Mouse (Mus musculus): ENCODE results near the gene Gm11027. TPM values are rescaled to one million over a fixed set of nuclear protein-coding genes. Genes with fewer than 3 reads are reported as not detected.
A peak's percentile ranks its signal among the peaks of the same experiment; 100 is the strongest.

Gm11027 gene
- total and polyA plus RNA-seq, 3 experiments = not detected

- Histone ChIP-seq H3K9me3 (replicated peaks; ENCODE audit: low read length) (no peaks in the 10 kb centered on the region), H3K4me3 (replicated peaks in 1 of 3; ENCODE audit: low read depth in 2 of 3, low read length in 2 of 3, poor library complexity in 1 of 3) (peak within 1 kb of the TSS; percentile 52 to 71 (median 61)), H3K4me1 (ENCODE audit: control insufficient read depth in 1 of 2, insufficient read depth in 2 of 2) (peaks cover 0 to 6% of the 10 kb centered on the region in 2 experiments; a peak in 2 of 4 replicates), H3K27ac (ENCODE audit: insufficient read depth, low read depth) (no peak within 1 kb of the TSS), H3K4me2 (ENCODE audit: insufficient read depth, low read depth, poor library complexity, severe bottlenecking) (peak within 1 kb of the TSS; percentile 91), H3K36me3 (replicated peaks in 1 of 2; ENCODE audit: control insufficient read depth in 1 of 2, insufficient read depth in 1 of 2, low read length in 1 of 2) (no peaks in the 10 kb centered on the region), H3K27me3 (replicated peaks) (peaks cover 2% of the 10 kb centered on the region), H3K79me2 (replicated peaks; ENCODE audit: control insufficient read depth, extremely low read depth, insufficient read depth, poor library complexity, severe bottlenecking) (no peaks in the 10 kb centered on the region), H3K9ac (ENCODE audit: insufficient read depth, low read depth) (peak within 1 kb of the TSS; percentile 85)
- peak; percentile 77 for DNase-seq (ENCODE audit: extremely low read depth)
- no peak for TF ChIP-seq RAD21 (IDR thresholded peaks at IDR 0.05; ENCODE audit: low read depth, low read length)
- no peak for TF ChIP-seq IRF4 (IDR thresholded peaks at IDR 0.05; ENCODE audit: low read depth, low read length)
- TF ChIP-seq ZMIZ1 (IDR thresholded peaks at IDR 0.05; ENCODE audit: low read depth, low read length) = peak; percentile 55; the same call in 1 of the 2 replicates
- TF ChIP-seq TBP (conservative IDR thresholded peaks at IDR 0.05; ENCODE audit: low read depth, low read length) = 0 out of 2 replicates have a peak, but pooled peaks have one; percentile 67
- TF ChIP-seq CHD2 (IDR thresholded peaks at IDR 0.05; ENCODE audit: low read length) = no peak
- TF ChIP-seq SIN3A (IDR thresholded peaks at IDR 0.05; ENCODE audit: low read length) = peak; percentile 97
- peak; percentile 56; the same call in 1 of the 2 replicates for TF ChIP-seq MAX (IDR thresholded peaks at IDR 0.05; ENCODE audit: low read length)
- no peak for TF ChIP-seq E2F4 (IDR thresholded peaks at IDR 0.05; ENCODE audit: insufficient replicate concordance, low read depth, low read length)
- peak; percentile 62; the same call in 1 of the 2 replicates for TF ChIP-seq MYC (IDR thresholded peaks at IDR 0.05; ENCODE audit: low read depth, low read length)
- peak; percentile 94 for TF ChIP-seq NELFE (IDR thresholded peaks at IDR 0.05; ENCODE audit: low read depth, low read length)
- peak; percentile 9; the same call in 1 of the 2 replicates for TF ChIP-seq ELF1 (IDR thresholded peaks at IDR 0.05; ENCODE audit: low read depth, low read length)
- TF ChIP-seq KAT2A (IDR thresholded peaks at IDR 0.05; ENCODE audit: insufficient replicate concordance, low read length) = 0 out of 2 replicates have a peak, but pooled peaks have one; percentile 12
- peak; percentile 78; the same call in 1 of the 2 replicates for TF ChIP-seq UBTF (IDR thresholded peaks at IDR 0.05; ENCODE audit: low read depth, low read length)
- no peak for TF ChIP-seq PAX5 (IDR thresholded peaks at IDR 0.05; ENCODE audit: low read length)
- TF ChIP-seq ETS1 (conservative IDR thresholded peaks at IDR 0.05; ENCODE audit: low read depth, low read length) = no peak
- peak; percentile 71 for TF ChIP-seq HCFC1 (IDR thresholded peaks at IDR 0.05; ENCODE audit: low read depth, low read length)
- TF ChIP-seq TCF12 (IDR thresholded peaks at IDR 0.05; ENCODE audit: low read depth, low read length) = peak; percentile 58
- TF ChIP-seq NRF1 (IDR thresholded peaks at IDR 0.05; ENCODE audit: low read depth, low read length) = peak; percentile 94
- no peak; the same call in 1 of the 2 replicates for TF ChIP-seq SMC3 (IDR thresholded peaks at IDR 0.05; ENCODE audit: low read depth, low read length)
- peak; percentile 90 for TF ChIP-seq POLR2A (IDR thresholded peaks at IDR 0.05; ENCODE audit: low read depth, low read length)
- TF ChIP-seq RCOR1 (conservative IDR thresholded peaks at IDR 0.05; ENCODE audit: low read depth, low read length) = no peak; the same call in 1 of the 2 replicates
- no peak for TF ChIP-seq JUND (conservative IDR thresholded peaks at IDR 0.05; ENCODE audit: low read depth, low read length)
- no peak for TF ChIP-seq MAZ (IDR thresholded peaks at IDR 0.05; ENCODE audit: low read depth, low read length)
- TF ChIP-seq MAFK (IDR thresholded peaks at IDR 0.05; ENCODE audit: insufficient replicate concordance, low read length) = no peak
- TF ChIP-seq POLR2AphosphoS2 (IDR thresholded peaks at IDR 0.05; ENCODE audit: low read depth, low read length) = peak; percentile 81; the same call in 1 of the 2 replicates
- peak; percentile 97 for TF ChIP-seq MXI1 (IDR thresholded peaks at IDR 0.05; ENCODE audit: low read depth, low read length)
- TF ChIP-seq ZNF384 (IDR thresholded peaks at IDR 0.05; ENCODE audit: low read depth, low read length) = no peak
- TF ChIP-seq JUN (IDR thresholded peaks at IDR 0.05; ENCODE audit: insufficient read depth, low read depth, low read length) = no peak
- TF ChIP-seq BHLHE40 (IDR thresholded peaks at IDR 0.05; ENCODE audit: low read depth, low read length) = peak; percentile 44; the same call in 1 of the 2 replicates
- no peak for TF ChIP-seq ZKSCAN1 (IDR thresholded peaks at IDR 0.05; ENCODE audit: borderline replicate concordance, low read depth, low read length)
- no peak for TF ChIP-seq CHD1 (IDR thresholded peaks at IDR 0.05; ENCODE audit: low read depth, low read length)
- 0 out of 4 replicates have a peak, but pooled peaks of 1 of the 2 experiments have one; percentile 0 for TF ChIP-seq CTCF (conservative IDR thresholded peaks at IDR 0.05 in 1 of 2, IDR thresholded peaks at IDR 0.05 in 1 of 2; ENCODE audit: low read depth in 2 of 2, low read length in 2 of 2)
- no peak for TF ChIP-seq GABPA (IDR thresholded peaks at IDR 0.05; ENCODE audit: insufficient replicate concordance, low read depth, low read length)
- TF ChIP-seq USF1 (IDR thresholded peaks at IDR 0.05; ENCODE audit: low read depth, low read length) = no peak
- TF ChIP-seq MEF2A (IDR thresholded peaks at IDR 0.05; ENCODE audit: borderline replicate concordance, low read depth, low read length) = peak; percentile 36; the same call in 1 of the 2 replicates
- TF ChIP-seq USF2 (conservative IDR thresholded peaks at IDR 0.05; ENCODE audit: low read depth, low read length) = no peak
- TF ChIP-seq EP300 (IDR thresholded peaks at IDR 0.05; ENCODE audit: low read length) = no peak
- TF ChIP-seq ZC3H11A (IDR thresholded peaks at IDR 0.05; ENCODE audit: low read depth, low read length) = no peak
- dilution Hi-C loops (cut with MboI; ENCODE audit: extremely low pct_ligation_motif_present, extremely low pct_unique_long_range_greater_than_20kb, low sequenced_read_pairs) (no loop called here), in situ Hi-C loops (cut with MboI; ENCODE audit: low pct_ligation_motif_present, low pct_unique_long_range_greater_than_20kb, low sequenced_read_pairs) (loop anchor here (25.0 kb wide), 1 partner anchor 325 kb away; no protein-coding TSS in a partner anchor)
Measured at GRCm38 (mm10) chr12:116262555-116263341, 12.4 kb upstream of the Gm11027 start, which contains the start of gene Wdr60. TSS of gene Wdr60 (minus strand) at chr12:116263022.
